Mouse (Mus musculus) mouse embryonic stem cell (cell line): Measurements from ENCODE around the gene Ism2.

Experiments
- in situ Hi-C, 2 experiments: fragments of 300-500 bp; cut with MboI; formaldehyde crosslinking; loops; 1 replicate in 1 of 2; 3 replicates in 1 of 2; pipeline ENCODE4 v1.14.3; 2019 to 2020; ENCODE audit warnings: low sequenced_read_pairs in 2 of 2, low pct_unique_long_range_greater_than_20kb in 1 of 2, mixed read lengths in 1 of 2; ENCODE audit not compliant: unreplicated experiment in 1 of 2

The Ism2 gene

DNA sequence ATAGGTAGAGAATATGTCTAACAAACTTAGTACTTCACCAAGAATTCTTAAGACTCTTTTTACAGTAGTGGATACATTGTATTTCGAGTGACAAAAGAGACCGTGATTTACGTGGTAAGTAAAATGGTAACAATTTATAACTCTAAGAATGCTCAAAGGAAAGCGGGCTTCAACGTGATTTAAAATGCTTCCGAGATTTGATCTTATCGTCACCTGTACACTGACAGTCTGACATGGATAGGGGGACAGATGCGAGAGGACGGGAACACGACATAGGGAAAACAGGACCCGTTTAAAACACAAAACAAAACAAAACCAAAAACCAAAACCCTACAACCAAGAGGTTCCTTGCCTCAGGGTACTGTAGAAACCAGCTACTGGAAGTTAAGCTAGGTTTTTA lies 34.1 kb downstream of the Ism2 start:
- in situ Hi-C loops, result no loop called here

DNA sequence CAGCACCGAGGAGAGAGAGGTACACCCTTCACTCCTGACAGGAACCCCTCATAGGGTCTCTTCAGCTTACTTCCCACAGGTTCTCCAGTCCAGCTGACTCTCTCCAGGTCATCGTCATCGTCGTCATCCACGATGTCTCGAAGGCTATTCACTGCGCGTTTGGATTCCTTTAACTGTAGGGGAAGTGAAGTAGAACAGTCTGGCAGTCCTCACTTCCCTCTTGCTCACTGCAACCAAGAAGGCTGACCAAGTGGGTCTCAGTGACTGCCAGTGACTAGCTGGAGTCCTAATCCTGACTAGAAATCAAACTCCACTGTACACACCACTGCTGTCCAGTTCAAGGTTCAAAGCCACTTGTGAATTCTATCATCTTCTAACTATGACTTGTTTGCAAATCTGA lies 38.9 kb downstream of the Ism2 start:
- in situ Hi-C loops, result no loop called here

DNA sequence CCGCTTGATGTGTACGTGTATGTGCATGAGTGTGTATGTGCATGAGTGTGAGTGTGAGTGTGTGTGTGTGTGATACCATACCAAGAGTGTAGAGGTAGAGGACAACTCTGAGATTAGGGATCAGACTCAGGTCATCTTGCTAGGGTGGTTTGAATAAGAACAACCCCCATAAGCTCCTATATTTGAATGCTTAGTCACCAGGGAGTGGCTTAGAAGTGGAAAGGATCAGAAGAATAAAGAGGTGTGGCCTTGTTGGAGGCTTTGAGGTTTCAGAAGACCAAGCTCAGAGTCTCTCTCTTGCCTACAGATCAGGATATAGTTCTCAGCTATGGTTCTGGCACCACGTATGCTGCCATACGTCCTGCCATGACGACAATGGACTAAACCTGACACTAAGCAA lies 42.9 kb downstream of the Ism2 start:
- in situ Hi-C loops, result no loop called here

DNA sequence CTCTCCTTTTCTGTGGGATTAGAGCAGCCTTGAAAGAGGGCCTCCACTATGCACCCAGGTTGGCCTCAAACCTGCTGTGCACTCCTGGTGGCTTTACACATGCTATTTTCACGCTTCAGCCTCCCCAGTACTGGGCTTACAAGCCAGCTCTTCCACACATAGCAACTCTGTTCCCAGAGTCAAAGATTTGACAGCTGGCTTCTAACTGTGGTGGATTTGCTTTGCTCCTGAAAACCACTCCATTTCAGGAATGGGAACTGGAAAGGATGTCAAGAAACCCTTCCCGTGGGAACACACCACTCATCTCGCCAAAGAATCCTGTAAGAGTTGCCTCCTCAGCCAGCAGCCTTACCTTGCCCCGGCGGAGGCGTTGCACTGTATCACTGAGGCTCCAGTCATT lies 45.6 kb downstream of the Ism2 start:
- in situ Hi-C loops, result no loop called here

DNA sequence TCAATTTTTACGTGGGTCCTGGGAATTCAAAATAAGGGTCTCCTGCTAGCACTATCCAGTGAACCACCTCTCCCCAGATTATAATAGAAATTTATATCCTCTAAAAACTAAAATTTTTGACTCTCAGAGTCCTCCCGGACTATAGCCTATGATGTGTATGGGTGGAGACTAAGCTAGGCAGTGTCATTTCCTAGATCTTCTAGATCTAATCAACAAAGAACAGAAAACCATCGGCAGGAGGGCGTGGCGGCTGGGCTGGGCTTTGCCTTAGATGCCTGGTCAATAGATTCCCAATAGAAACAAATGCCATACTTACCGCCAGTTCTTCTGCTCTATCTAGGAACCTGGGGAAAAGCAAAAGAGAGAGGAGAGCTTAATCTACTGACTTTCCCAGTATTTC lies 49.3 kb downstream of the Ism2 start:
- in situ Hi-C loops, result no loop called here

DNA sequence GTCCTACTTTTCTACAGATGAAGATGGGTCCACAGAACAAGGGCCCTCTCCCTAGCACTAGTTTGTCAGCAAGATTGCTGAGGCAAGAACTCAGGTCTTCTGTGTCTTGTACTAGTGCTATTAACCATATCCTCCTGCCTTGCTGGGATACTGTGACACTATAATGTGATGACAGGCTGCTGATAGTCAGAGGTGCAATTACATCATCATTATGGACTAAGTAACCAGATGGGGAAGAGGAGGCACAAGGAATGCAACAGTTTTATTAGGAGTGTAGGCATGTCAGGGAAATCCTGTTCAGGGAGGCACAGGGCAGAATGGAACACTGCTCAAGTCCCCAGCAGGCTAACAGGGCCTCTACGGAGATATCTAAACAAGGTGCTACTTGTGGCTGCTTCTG lies 60.9 kb downstream of the Ism2 start, which contains the start of gene Noxred1:
Gene Noxred1 (minus strand): TSS at position 101 of the 400 bp plus-strand sequence.
- in situ Hi-C loops, result no loop called here

DNA sequence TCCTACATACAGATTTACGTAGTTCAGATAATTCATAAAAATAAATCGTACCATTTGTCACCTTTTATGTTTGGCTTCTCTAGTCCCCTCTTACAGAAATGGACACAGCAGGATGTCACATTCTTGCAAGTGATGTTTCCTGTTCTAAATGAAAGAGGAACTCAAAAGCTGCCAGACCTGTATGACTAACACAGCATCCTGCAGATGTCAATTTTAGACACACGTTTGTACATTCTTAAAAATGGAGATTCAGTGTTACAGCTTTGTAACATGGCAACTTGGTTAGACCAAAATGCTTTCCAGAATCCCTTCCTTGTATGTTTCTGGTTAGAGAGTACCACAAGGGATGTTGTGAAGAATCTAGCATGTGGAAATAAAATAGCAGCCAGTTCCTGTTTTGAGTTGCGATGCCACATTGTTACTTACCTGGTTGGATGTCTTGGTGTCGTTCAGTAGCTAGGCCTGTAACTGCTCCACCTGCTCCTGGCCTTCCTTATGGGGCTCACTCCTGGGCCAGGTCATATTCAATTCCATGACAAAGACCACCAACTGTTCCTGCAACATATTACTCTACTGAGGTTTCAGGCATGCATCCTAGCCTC lies 62.5 kb downstream of the Ism2 start:
- in situ Hi-C loops, result no loop called here

DNA sequence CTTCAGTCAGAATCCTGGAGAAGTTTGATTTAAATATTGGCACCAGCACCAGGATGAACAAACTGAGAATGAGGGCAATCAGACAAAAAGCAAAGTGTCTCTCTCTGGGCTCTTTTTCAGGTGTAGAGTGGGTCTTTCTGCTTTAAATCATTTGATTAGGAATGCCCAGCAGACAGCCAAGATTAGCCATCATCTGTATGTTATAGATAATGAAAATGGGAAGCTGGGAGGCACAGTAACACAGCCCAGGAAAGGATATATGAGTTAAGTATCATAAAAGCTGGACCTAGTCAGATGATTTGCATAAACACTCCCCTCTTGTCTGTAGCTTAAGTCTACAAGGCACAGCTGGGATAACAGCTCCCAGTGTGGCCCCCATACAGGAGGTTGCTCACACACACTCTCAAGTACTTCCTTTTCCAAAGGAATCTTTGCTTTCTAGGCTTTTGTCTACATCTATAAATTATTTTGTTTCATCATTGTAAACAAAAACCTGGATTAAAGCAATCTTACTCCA lies 69.1 kb downstream of the Ism2 start:
- in situ Hi-C loops, result no loop called here

DNA sequence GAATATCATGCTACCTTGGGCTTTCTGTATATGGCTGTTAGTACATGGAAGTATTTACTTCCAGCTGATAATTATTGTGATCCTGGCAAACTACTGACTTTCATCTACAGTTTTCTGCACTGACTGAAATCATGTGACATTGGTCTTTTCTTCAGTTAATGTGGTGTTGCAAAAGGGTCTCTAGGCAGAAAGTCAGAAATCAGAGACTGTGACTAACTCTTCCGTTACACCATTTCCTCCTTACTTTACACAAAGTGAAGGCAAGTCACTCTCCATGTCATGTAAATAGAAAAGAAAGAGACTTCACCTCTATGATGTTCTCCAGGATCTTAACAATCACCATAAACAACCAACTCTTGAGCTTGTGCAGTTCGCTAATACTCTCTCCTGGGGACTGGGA lies 69.9 kb downstream of the Ism2 start:
- in situ Hi-C loops, result no loop called here
